Mouse (Mus musculus): ENCODE data around the gene Zc3hav1l. TPM values are rescaled to one million over a fixed set of nuclear protein-coding genes. Genes with fewer than 3 reads are reported as not detected.

The Zc3hav1l gene
- 1 to 10 TPM in 1 of 2 experiments, under 1 TPM in 1; 0.57 to 1.1 TPM for polyA plus RNA-seq (2017; shearing (Covaris generic))

GRCm38 (mm10) chr6:38298761-38299401 lies at the start of gene Zc3hav1l:
TSS of gene Zc3hav1l (minus strand) at chr6:38299259.

DNA sequence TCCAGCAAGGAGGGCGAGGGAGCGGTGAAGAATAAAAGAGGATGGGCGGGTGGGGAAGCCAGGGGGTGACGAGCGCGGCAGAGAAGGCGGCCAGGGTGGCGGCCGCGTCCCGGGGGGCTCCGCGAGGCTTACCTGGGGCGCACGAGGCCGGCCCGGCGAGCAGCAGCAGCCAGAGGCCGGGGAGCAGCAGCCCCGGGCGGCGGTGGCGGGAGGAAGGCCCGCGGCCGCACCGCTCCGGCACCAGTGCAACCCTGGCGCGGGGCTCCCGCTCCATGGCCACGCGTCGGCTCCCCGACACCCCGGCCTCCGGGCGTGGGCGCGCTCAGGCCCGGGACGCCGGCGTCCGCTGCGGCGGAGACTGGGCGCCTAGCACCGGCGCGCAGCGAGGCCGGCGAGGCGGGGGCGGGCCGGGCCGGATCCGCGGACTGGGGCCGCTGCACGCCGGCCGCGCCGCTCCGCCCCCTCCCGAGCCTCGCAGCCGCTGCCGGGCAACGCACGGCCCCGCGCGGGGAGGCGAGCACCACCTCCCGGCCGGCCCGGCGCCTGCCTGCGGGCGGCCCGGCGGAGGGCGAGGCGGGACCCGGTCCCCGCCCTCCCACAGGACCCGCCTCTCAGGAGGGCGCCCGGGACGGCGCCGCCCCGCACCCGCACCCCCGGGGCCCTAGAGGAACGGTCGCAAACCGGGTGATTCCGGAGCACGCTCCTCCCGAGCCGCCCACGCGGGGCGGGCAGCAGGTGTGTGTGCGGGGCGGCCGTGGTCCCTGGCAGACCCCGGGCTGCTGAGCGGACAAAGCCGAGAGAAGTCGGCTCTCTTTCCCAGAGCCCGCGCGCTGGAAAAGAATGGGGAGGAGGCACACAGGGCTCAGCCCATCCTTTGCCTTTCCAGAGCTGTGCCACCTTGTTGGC lies 45.1 kb downstream of the Zc3hav1l start, which contains the start of gene D630045J12Rik:
D630045J12Rik (minus strand) TSS at position 274 of the 906 bp plus-strand sequence.

Other genes starting within 250 kb of the Zc3hav1l start
- gene Tmem213, start 190.0 kb downstream of the Zc3hav1l start, polyA plus RNA-seq (2017; shearing (Covaris generic)) = 1 to 10 TPM in 1 of 2 experiments, not detected in 1; 2.8 TPM
- gene Atp6v0a4, start 174.7 kb downstream of the Zc3hav1l start, polyA plus RNA-seq (2017; shearing (Covaris generic)) = under 1 TPM in 1 of 2 experiments, not detected in 1; 0.34 TPM
- gene D630045J12Rik, start 45.2 kb downstream of the Zc3hav1l start, polyA plus RNA-seq (2017; shearing (Covaris generic)) = 1 to 10 TPM in 1 of 2 experiments, not detected in 1; 3.8 TPM
- 100 to 1,000 TPM in 1 of 2 experiments, 10 to 100 TPM in 1; 83.2 to 131 TPM for gene Zc3hav1, start 55.3 kb upstream of the Zc3hav1l start, polyA plus RNA-seq (2017; shearing (Covaris generic))
- gene Ttc26, start 82.2 kb upstream of the Zc3hav1l start, polyA plus RNA-seq (2017; shearing (Covaris generic)) = under 1 TPM; 0.10 to 0.29 TPM
- 10 to 100 TPM; 21.4 to 22.1 TPM for gene Ubn2, start 134.7 kb upstream of the Zc3hav1l start, polyA plus RNA-seq (2017; shearing (Covaris generic))
- gene Fmc1, start 234.2 kb upstream of the Zc3hav1l start, polyA plus RNA-seq (2017; shearing (Covaris generic)) = 10 to 100 TPM; 37.8 to 57.2 TPM